ENCODE assay signal across 9 mouse cellular contexts in the genomic region with DNA sequence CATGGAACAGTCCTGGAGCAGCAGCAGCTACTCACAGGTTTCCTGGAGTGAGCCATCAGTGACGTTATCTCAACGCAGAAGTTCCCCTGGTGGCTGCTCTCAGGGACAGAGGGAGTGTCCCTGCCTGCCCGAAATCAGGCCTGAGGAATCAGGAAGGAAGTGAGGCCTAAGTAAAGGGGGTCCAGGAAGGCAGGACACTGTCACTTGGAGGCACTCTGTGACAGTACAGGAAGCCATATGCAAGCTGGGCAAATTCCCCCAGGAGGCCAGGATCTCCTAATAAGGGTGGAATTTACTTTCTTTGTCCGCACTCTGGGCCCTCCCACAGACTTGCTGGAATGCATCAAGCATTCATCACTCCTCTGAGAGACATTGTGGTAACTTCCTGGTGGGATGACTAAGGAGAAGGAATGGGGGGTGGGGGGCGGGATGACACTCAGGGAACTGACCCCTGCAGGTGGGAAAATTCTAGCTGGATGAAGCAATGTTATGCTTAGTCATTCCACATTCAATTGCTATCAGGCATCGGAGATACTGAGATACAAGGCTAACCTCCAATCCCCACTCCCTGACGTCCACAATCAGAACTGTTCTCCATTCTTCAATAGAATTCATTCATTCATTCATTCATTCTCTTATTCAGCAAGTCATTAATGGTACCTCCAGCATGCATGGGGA.
DNase-seq lines count a peak whose midpoint lies in the region; ATAC-seq and TF ChIP-seq lines count a peak whose summit lies in the region.
"Had no signal": no experiment of that assay in that cellular context is flagged by ENCODE, and none has a peak within 500 bp of the region (broad histone marks: within the 10 kb centered on the region; RNA-seq: fewer than 3 reads in every experiment).

No protein-coding gene starts in this region.

- no peaks in the 10 kb centered on the region for H3K9me3 ChIP-seq in limb, embryonic 13.5 days

- H3K9ac ChIP-seq in limb, embryonic 13.5 days, result no peak overlapping the region

- ATAC-seq in hematopoietic stem cell, adult 5-6 weeks (replicated peaks in 1 of 2; ENCODE audit: insufficient read depth in 1 of 2, low FRiP score in 2 of 2, low TSS enrichment in 1 of 2, low read depth in 1 of 2, poor library complexity in 2 of 2, severe bottlenecking in 2 of 2), result peak; percentile 66 to 87
- ATAC-seq in limb, embryonic 13.5 days (ENCODE audit: low FRiP score, low read depth), result 0 out of 2 replicates have a peak, but pooled peaks have one; percentile 10
- no peak for ATAC-seq in CD4-positive, CD25-positive, alpha-beta regulatory T cell, adult 4 months

- no peak overlapping the region; the same call in 1 of the 2 replicates for H3K27ac ChIP-seq in limb, embryonic 13.5 days
- H3K27ac ChIP-seq: macrophage had no signal

- no peaks in the 10 kb centered on the region for H3K27me3 ChIP-seq in limb, embryonic 13.5 days
- H3K27me3 ChIP-seq in myocyte (ENCODE audit: control insufficient read depth, insufficient read depth, insufficient read length), result no peaks in the 10 kb centered on the region

- peaks cover 27% of the 10 kb centered on the region for H3K4me1 ChIP-seq in limb, embryonic 13.5 days

- 51% methylated on average over 7 of the region's 7 CpGs for WGBS in limb, embryonic 13.5 days

- H3K4me2 ChIP-seq in limb, embryonic 13.5 days (replicated peaks), result no peak overlapping the region
- peak overlapping the region; percentile 42 for H3K4me2 ChIP-seq in myocyte (ENCODE audit: low read depth)

- no peak overlapping the region for H3ac ChIP-seq in myocyte (ENCODE audit: control insufficient read depth, insufficient read length)

- H3K4me3 ChIP-seq in limb, embryonic 13.5 days, result no peak overlapping the region
- no peak overlapping the region for H3K4me3 ChIP-seq in myocyte

- H3K36me3 ChIP-seq in limb, embryonic 13.5 days, result peaks cover 4% of the 10 kb centered on the region; the same call in 1 of the 2 replicates
- peaks cover 14% of the 10 kb centered on the region for H3K36me3 ChIP-seq in myocyte (ENCODE audit: control insufficient read depth, insufficient read depth)

- no peaks in the 10 kb centered on the region for H3K79me2 ChIP-seq in myocyte (ENCODE audit: control insufficient read depth, insufficient read depth)

- no peak for TF ChIP-seq POLR2A in myocyte (IDR thresholded peaks at IDR 0.05; ENCODE audit: insufficient read length, low read depth)

- DNase-seq in adrenal gland, adult (ENCODE audit: inconsistent age in 2 of 2, low spot score in 1 of 2), result peak; percentile 64 to 81
- no peak for DNase-seq in adrenal gland, postnatal 4 days (ENCODE audit: low spot score in 2 of 2)
- peak; percentile 59 for DNase-seq in embryo, embryonic 9.5 days (ENCODE audit: extremely low spot score)
- DNase-seq in thymus, postnatal 4 days, result no peak

TF ChIP-seq in myocyte, 11 proteins besides CTCF, POLR2A, EP300 and RAD21:
- TF ChIP-seq SRF (IDR thresholded peaks at IDR 0.05; ENCODE audit: control insufficient read depth, insufficient read length, low read depth) (peak; percentile 78), MAX (IDR thresholded peaks at IDR 0.05; ENCODE audit: low read depth) (no peak)

Comparison
In these comparisons a context has a peak if more than half of its experiments do, and no peak if none do; other contexts are left out.
1. DNase-seq: peak in adrenal gland, adult (2 of 2) and embryo, embryonic 9.5 days (single experiment); none in adrenal gland, postnatal 4 days (0 of 2) and thymus, postnatal 4 days (single experiment).